Mouse (Mus musculus): ENCODE measurements around the gene Nudt8. TPM values are rescaled to one million over a fixed set of nuclear protein-coding genes. Genes with fewer than 3 reads are reported as not detected.

The Nudt8 gene
- polyA plus RNA-seq, 1 experiment from 2014 or later: 25.5 TPM

GRCm38 (mm10) chr19:4014802-4015201, 14.4 kb downstream of the Nudt8 start:
- Histone ChIP-seq H3K9ac (ENCODE audit: low read depth, low read length) (no peak overlapping the region), H3K9me3 (ENCODE audit: control insufficient read depth, low read length) (no peaks in the 10 kb centered on the region), H3K36me3 (ENCODE audit: control insufficient read depth, insufficient read depth, low read length) (no peaks in the 10 kb centered on the region), H3K4me2 (ENCODE audit: low read length) (no peak overlapping the region), H3K4me1 (ENCODE audit: control insufficient read depth, insufficient read depth, low read depth, low read length) (peaks cover 12% of the 10 kb centered on the region), H3K27ac (ENCODE audit: low read depth, low read length) (no peak overlapping the region), H3K4me3 (ENCODE audit: low read length) (no peak overlapping the region), H3K27me3 (replicated peaks; ENCODE audit: control insufficient read depth, insufficient read depth, low read length) (no peaks in the 10 kb centered on the region)
- no peak for ATAC-seq

DNA sequence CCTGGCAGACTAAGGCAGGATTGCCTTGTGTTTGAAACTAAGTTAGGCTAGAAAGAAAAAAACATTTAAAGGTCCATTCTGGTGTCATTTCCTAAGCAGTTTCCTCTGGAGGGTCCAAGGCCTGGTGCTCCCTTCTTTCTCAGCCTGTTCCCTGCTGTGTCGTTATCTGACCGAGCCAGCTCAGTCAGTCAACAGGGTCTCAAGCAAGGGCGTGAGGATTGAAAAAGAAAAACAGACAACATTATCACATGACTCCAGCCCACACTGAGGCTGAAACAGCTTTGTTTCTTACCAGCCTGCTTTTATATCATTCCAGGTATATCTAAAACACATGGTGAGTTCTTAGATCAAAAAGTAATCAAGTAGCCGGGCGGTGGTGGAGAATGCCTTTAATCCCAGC, 15.3 kb downstream of the Nudt8 start:
- Histone ChIP-seq H3K4me2 (ENCODE audit: low read length) (no peak overlapping the region), H3K27ac (ENCODE audit: low read depth, low read length) (no peak overlapping the region), H3K4me1 (ENCODE audit: control insufficient read depth, insufficient read depth, low read depth, low read length) (peaks cover 12% of the 10 kb centered on the region), H3K27me3 (replicated peaks; ENCODE audit: control insufficient read depth, insufficient read depth, low read length) (no peaks in the 10 kb centered on the region), H3K9me3 (ENCODE audit: control insufficient read depth, low read length) (no peaks in the 10 kb centered on the region), H3K36me3 (ENCODE audit: control insufficient read depth, insufficient read depth, low read length) (no peaks in the 10 kb centered on the region), H3K9ac (ENCODE audit: low read depth, low read length) (no peak overlapping the region), H3K4me3 (ENCODE audit: low read length) (no peak overlapping the region)
- 63% methylated on average over 5 of the region's 5 CpGs for WGBS
- no peak for ATAC-seq

- Histone ChIP-seq H3K9me3 (ENCODE audit: control insufficient read depth, low read length) (no peaks in the 10 kb centered on the region), H3K4me2 (ENCODE audit: low read length) (no peak overlapping the region), H3K4me1 (ENCODE audit: control insufficient read depth, insufficient read depth, low read depth, low read length) (no peaks in the 10 kb centered on the region; the same call in 1 of the 2 replicates), H3K9ac (ENCODE audit: low read depth, low read length) (no peak overlapping the region), H3K4me3 (ENCODE audit: low read length) (no peak overlapping the region), H3K27me3 (replicated peaks; ENCODE audit: control insufficient read depth, insufficient read depth, low read length) (no peaks in the 10 kb centered on the region), H3K36me3 (ENCODE audit: control insufficient read depth, insufficient read depth, low read length) (no peaks in the 10 kb centered on the region), H3K27ac (ENCODE audit: low read depth, low read length) (no peak overlapping the region)
- 74% methylated on average over 10 of the region's 10 CpGs for WGBS
- ATAC-seq: no peak
Observed at GRCm38 (mm10) chr19:4017921-4018587, 17.7 kb downstream of the Nudt8 start.

DNA sequence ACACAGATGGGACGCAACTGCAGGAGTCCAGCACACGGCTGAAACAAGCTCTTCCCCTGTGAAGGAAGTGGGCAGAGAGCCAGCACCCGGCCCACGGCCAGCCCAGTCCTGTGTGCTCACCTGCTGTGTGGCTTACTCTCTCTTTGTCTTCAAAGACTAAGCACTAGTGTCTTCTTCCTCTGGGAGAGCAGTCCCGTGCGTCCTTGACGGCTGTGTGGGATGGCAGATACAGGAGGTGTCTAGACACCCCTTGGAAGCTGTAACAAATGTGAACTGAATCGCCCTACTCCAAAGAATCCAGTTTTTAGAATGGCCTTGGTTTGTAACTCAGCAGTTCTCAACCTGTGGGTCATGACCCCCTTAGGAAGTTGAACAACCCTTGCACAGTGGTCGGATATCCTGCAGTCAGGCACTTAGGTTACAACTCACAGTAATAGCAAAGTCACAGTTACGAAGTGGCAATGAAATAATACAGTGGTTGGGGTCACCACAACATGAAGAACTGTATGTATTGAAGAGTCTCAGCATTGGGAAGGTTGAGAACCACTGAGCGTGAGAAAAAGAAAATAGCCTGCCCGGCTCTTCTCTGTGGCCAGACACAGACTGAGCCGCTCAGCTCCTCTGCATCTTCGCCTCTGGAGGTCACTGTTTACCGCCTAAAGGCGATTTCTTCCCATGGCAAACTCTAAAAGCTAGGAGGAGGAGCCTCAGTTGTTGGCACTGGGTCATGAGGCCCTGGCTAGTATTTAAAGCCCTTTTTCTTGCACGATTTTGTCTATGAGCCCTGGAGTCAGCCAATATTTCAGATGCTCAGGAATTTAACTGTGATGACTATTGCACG, 18.6 kb downstream of the Nudt8 start:
- 23% methylated on average over 18 of the region's 18 CpGs for WGBS
- Histone ChIP-seq H3K4me1 (ENCODE audit: control insufficient read depth, insufficient read depth, low read depth, low read length) (no peaks in the 10 kb centered on the region), H3K36me3 (ENCODE audit: control insufficient read depth, insufficient read depth, low read length) (no peaks in the 10 kb centered on the region), H3K4me3 (ENCODE audit: low read length) (no peak overlapping the region), H3K27ac (ENCODE audit: low read depth, low read length) (no peak overlapping the region), H3K27me3 (replicated peaks; ENCODE audit: control insufficient read depth, insufficient read depth, low read length) (no peaks in the 10 kb centered on the region), H3K4me2 (ENCODE audit: low read length) (no peak overlapping the region), H3K9me3 (ENCODE audit: control insufficient read depth, low read length) (no peaks in the 10 kb centered on the region), H3K9ac (ENCODE audit: low read depth, low read length) (no peak overlapping the region; the same call in 1 of the 2 replicates)
- ATAC-seq: peak; percentile 92

- Histone ChIP-seq H3K4me2 (ENCODE audit: low read length) (no peak overlapping the region), H3K27ac (ENCODE audit: low read depth, low read length) (no peak overlapping the region), H3K27me3 (replicated peaks; ENCODE audit: control insufficient read depth, insufficient read depth, low read length) (no peaks in the 10 kb centered on the region), H3K36me3 (ENCODE audit: control insufficient read depth, insufficient read depth, low read length) (no peaks in the 10 kb centered on the region), H3K9ac (ENCODE audit: low read depth, low read length) (no peak overlapping the region), H3K4me1 (ENCODE audit: control insufficient read depth, insufficient read depth, low read depth, low read length) (no peaks in the 10 kb centered on the region), H3K4me3 (ENCODE audit: low read length) (no peak overlapping the region), H3K9me3 (ENCODE audit: control insufficient read depth, low read length) (peaks cover 2% of the 10 kb centered on the region; the same call in 1 of the 2 replicates)
- WGBS: 88% methylated on average over 7 of the region's 7 CpGs
- ATAC-seq: no peak
Observed at GRCm38 (mm10) chr19:4023185-4023584, 22.8 kb downstream of the Nudt8 start.

DNA sequence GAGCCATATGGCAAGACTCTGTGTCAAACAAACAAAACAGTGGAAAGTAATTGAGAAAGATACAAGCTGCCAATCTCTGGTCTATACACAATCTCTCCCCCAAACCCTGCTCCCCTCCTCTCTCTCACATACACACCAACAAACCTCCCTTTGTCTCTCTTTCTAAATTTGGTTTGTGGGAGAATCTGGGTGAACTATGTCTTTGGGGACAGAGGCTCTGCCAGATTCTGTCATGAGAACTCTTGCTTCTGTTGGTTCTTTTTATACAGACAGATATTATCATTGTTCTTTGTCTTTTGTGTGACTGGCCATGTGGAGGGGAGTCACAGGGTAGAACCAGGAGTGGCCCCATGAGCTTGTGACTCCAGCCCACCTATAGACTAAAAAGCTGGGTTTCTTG, 27.2 kb downstream of the Nudt8 start:
- ATAC-seq: no peak
- H3K27ac ChIP-seq (ENCODE audit: low read depth, low read length): no peak overlapping the region
- H3K4me3 ChIP-seq (ENCODE audit: low read length): no peak overlapping the region
- H3K9ac ChIP-seq (ENCODE audit: low read depth, low read length): no peak overlapping the region
- H3K4me2 ChIP-seq (ENCODE audit: low read length): no peak overlapping the region
- no peaks in the 10 kb centered on the region for H3K4me1 ChIP-seq (ENCODE audit: control insufficient read depth, insufficient read depth, low read depth, low read length)
- peaks cover 2% of the 10 kb centered on the region; the same call in 1 of the 2 replicates for H3K9me3 ChIP-seq (ENCODE audit: control insufficient read depth, low read length)
- H3K27me3 ChIP-seq (replicated peaks; ENCODE audit: control insufficient read depth, insufficient read depth, low read length): no peaks in the 10 kb centered on the region
- no peaks in the 10 kb centered on the region for H3K36me3 ChIP-seq (ENCODE audit: control insufficient read depth, insufficient read depth, low read length)

GRCm38 (mm10) chr19:4032668-4033067, 32.3 kb downstream of the Nudt8 start:
- H3K4me1 ChIP-seq (ENCODE audit: control insufficient read depth, insufficient read depth, low read depth, low read length): peaks cover 7% of the 10 kb centered on the region
- H3K27ac ChIP-seq (ENCODE audit: low read depth, low read length): no peak overlapping the region
- H3K4me2 ChIP-seq (ENCODE audit: low read length): no peak overlapping the region

GRCm38 (mm10) chr19:4033298-4033697, 32.9 kb downstream of the Nudt8 start:
- Histone ChIP-seq H3K4me1 (ENCODE audit: control insufficient read depth, insufficient read depth, low read depth, low read length) (peaks cover 7% of the 10 kb centered on the region), H3K9ac (ENCODE audit: low read depth, low read length) (no peak overlapping the region), H3K27me3 (replicated peaks; ENCODE audit: control insufficient read depth, insufficient read depth, low read length) (no peaks in the 10 kb centered on the region), H3K4me2 (ENCODE audit: low read length) (no peak overlapping the region), H3K4me3 (ENCODE audit: low read length) (no peak overlapping the region), H3K27ac (ENCODE audit: low read depth, low read length) (no peak overlapping the region), H3K9me3 (ENCODE audit: control insufficient read depth, low read length) (no peaks in the 10 kb centered on the region), H3K36me3 (ENCODE audit: control insufficient read depth, insufficient read depth, low read length) (no peaks in the 10 kb centered on the region)
- 87% methylated on average over 3 of the region's 3 CpGs for WGBS
- no peak for ATAC-seq

More at GRCm38 (mm10) chr19:4032668-4033067, 32.3 kb downstream of the Nudt8 start:
- H3K4me3 ChIP-seq (ENCODE audit: low read length): no peak overlapping the region
- H3K9me3 ChIP-seq (ENCODE audit: control insufficient read depth, low read length): no peaks in the 10 kb centered on the region
- H3K9ac ChIP-seq (ENCODE audit: low read depth, low read length): no peak overlapping the region
- H3K27me3 ChIP-seq (replicated peaks; ENCODE audit: control insufficient read depth, insufficient read depth, low read length): no peaks in the 10 kb centered on the region
- WGBS: 67% methylated on average over 7 of the region's 7 CpGs
- no peak for ATAC-seq
- no peaks in the 10 kb centered on the region for H3K36me3 ChIP-seq (ENCODE audit: control insufficient read depth, insufficient read depth, low read length)

DNA sequence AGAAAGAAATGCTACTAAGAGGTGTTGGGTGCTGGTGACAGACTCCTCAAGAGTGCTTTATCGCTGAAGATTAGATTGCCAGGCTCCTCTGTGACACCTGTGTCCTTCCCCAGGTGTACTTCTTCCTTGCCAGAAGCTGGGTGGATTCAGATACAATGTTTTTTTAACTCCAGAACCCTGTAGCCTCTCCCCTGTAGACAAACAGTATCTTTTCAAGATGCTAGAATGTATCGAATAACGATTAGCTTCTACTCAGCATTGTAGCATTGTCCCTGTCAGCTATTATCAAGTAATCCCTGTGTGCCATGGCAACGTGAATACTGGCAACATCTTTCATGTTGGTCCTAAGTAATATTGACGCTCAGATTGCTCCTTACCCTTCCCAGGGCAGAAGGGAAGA, 33.4 kb downstream of the Nudt8 start:
- Histone ChIP-seq H3K9ac (ENCODE audit: low read depth, low read length) (no peak overlapping the region), H3K4me1 (ENCODE audit: control insufficient read depth, insufficient read depth, low read depth, low read length) (peaks cover 7% of the 10 kb centered on the region), H3K27me3 (replicated peaks; ENCODE audit: control insufficient read depth, insufficient read depth, low read length) (no peaks in the 10 kb centered on the region), H3K4me2 (ENCODE audit: low read length) (no peak overlapping the region), H3K9me3 (ENCODE audit: control insufficient read depth, low read length) (no peaks in the 10 kb centered on the region), H3K4me3 (ENCODE audit: low read length) (no peak overlapping the region), H3K27ac (ENCODE audit: low read depth, low read length) (no peak overlapping the region), H3K36me3 (ENCODE audit: control insufficient read depth, insufficient read depth, low read length) (no peaks in the 10 kb centered on the region)
- no peak for ATAC-seq
- 67% methylated on average over 5 of the region's 5 CpGs for WGBS
